Mouse (Mus musculus): ENCODE measurements around the gene Tmem183a.

GRCm38 (mm10) chr1:134331879-134332635 lies 29.7 kb downstream of the Tmem183a start:
- TF ChIP-seq CTCF (IDR thresholded peaks at IDR 0.05; ENCODE audit: extremely low read depth, insufficient read length, insufficient replicate concordance, low read depth, low read length), result peak; percentile 59; the same call in 1 of the 2 replicates
- TF ChIP-seq POLR2A (IDR thresholded peaks at IDR 0.05; ENCODE audit: low read depth, low read length), result no peak
